Mouse (Mus musculus) liver, embryonic 15.5 days (tissue): ENCODE data around the gene Pcyt2. TPM values are rescaled to one million over a fixed set of nuclear protein-coding genes. Genes with fewer than 3 reads are reported as not detected.

Experiments used
- ATAC-seq: fragments of 200-750 bp; cut with Nextera tagmentation; 2 replicates; pipeline ENCODE4 v1.8.0; 2017; ENCODE audit warnings: moderate number of reproducible peaks, mild to moderate bottlenecking, moderate library complexity; ENCODE audit not compliant: insufficient read depth
- H3K27ac ChIP-seq: fragments of 300-500 bp; sonication (generic); replicated peaks from 2 replicates; pipeline ENCODE4 v1.5.1; 2015; ENCODE audit warnings: mild to moderate bottlenecking, inconsistent platforms
- H3K27me3 ChIP-seq: fragments of 300-500 bp; sonication (generic); 2 replicates; pipeline ENCODE4 v1.6.1; 2015; ENCODE audit warnings: mild to moderate bottlenecking, inconsistent platforms
- H3K36me3 ChIP-seq: fragments of 300-500 bp; sonication (generic); replicated peaks from 2 replicates; pipeline ENCODE4 v1.6.1; 2015; ENCODE audit warnings: moderate library complexity, mild to moderate bottlenecking, inconsistent platforms
- H3K4me1 ChIP-seq: fragments of 300-500 bp; sonication (generic); replicated peaks from 2 replicates; pipeline ENCODE4 v1.6.1; 2015; ENCODE audit warnings: inconsistent platforms
- H3K4me2 ChIP-seq: fragments of 300-500 bp; sonication (generic); 2 replicates; pipeline ENCODE4 v1.6.1; 2015; ENCODE audit warnings: moderate library complexity, mild to moderate bottlenecking, inconsistent platforms
- H3K4me3 ChIP-seq: fragments of 300-500 bp; sonication (generic); replicated peaks from 2 replicates; pipeline ENCODE4 v1.5.1; 2015; ENCODE audit warnings: mild to moderate bottlenecking, inconsistent platforms
- H3K9ac ChIP-seq: fragments of 300-500 bp; sonication (generic); 2 replicates; pipeline ENCODE4 v1.6.1; 2015; ENCODE audit warnings: moderate library complexity, mild to moderate bottlenecking, inconsistent platforms
- H3K9me3 ChIP-seq: fragments of 300-500 bp; sonication (generic); replicated peaks from 2 replicates; pipeline ENCODE4 v1.6.1; 2016; ENCODE audit warnings: inconsistent platforms
- WGBS: fragments of 180-500 bp; shearing (Covaris S2); methylation state at CpG from one replicate; pipeline ENCODE4 v1.1.7; 2015; ENCODE audit warnings: mixed read lengths; ENCODE audit not compliant: insufficient replicate concordance; 5-methylcytosine and 5-hydroxymethylcytosine counted together
- polyA plus RNA-seq: library from polyadenylated mRNA; unstranded; fragments of >200 nt; fragmentation: Nextera tagmentation; extraction: Ambion mirVana; gene quantifications from 2 replicates; pipeline ENCODE4 v1.2.1, GENCODE M21; 2015

Pcyt2 gene
- polyA plus RNA-seq = 138 and 165 TPM in 2 replicates

GRCm38 (mm10) chr11:120617519-120618112, at the start of gene Pcyt2:
Gene Pcyt2 (minus strand): TSS chr11:120617936.
- Histone ChIP-seq H3K9ac (peak within 1 kb of the TSS; percentile 78), H3K4me2 (peak within 1 kb of the TSS; percentile 90), H3K4me3 (peak within 1 kb of the TSS; percentile 91), H3K27ac (peak within 1 kb of the TSS; percentile 88), H3K27me3 (no peaks in the 10 kb centered on the region), H3K36me3 (peaks cover 79% of the 10 kb centered on the region), H3K4me1 (peaks cover 52% of the 10 kb centered on the region), H3K9me3 (no peaks in the 10 kb centered on the region)
- WGBS = under 1% methylated on average over 56 of the region's 56 CpGs
- ATAC-seq = peak; percentile 94

GRCm38 (mm10) chr11:120666617-120667016, 48.9 kb upstream of the Pcyt2 start:
- Histone ChIP-seq H3K9ac (no peak overlapping the region), H3K27ac (no peak overlapping the region), H3K4me2 (no peak overlapping the region), H3K4me3 (no peak overlapping the region), H3K36me3 (no peaks in the 10 kb centered on the region), H3K27me3 (peaks cover 58% of the 10 kb centered on the region), H3K4me1 (no peaks in the 10 kb centered on the region), H3K9me3 (no peaks in the 10 kb centered on the region)
- 24% methylated on average over 3 of the region's 3 CpGs for WGBS
- no peak for ATAC-seq

- no peak overlapping the region for H3K4me3 ChIP-seq
- no peak overlapping the region for H3K4me2 ChIP-seq
- H3K9me3 ChIP-seq = no peaks in the 10 kb centered on the region
- H3K4me1 ChIP-seq = peaks cover 10% of the 10 kb centered on the region
- no peaks in the 10 kb centered on the region for H3K36me3 ChIP-seq
- H3K27me3 ChIP-seq = peaks cover 69% of the 10 kb centered on the region
- 68% methylated on average over 3 of the region's 3 CpGs for WGBS
- ATAC-seq = no peak
- H3K27ac ChIP-seq = no peak overlapping the region
- no peak overlapping the region for H3K9ac ChIP-seq
These were observed 47.7 kb upstream of the Pcyt2 start for GRCm38 (mm10) chr11:120665406-120665805.

- Histone ChIP-seq H3K27ac (no peak overlapping the region), H3K4me3 (no peak overlapping the region), H3K4me2 (no peak overlapping the region), H3K9ac (no peak overlapping the region), H3K4me1 (peaks cover 25% of the 10 kb centered on the region), H3K36me3 (no peaks in the 10 kb centered on the region), H3K9me3 (no peaks in the 10 kb centered on the region), H3K27me3 (peaks cover 80% of the 10 kb centered on the region)
- 74% methylated on average over 5 of the region's 5 CpGs for WGBS
- ATAC-seq = no peak
These were observed 46.0 kb upstream of the Pcyt2 start for GRCm38 (mm10) chr11:120663714-120664113.

GRCm38 (mm10) chr11:120662759-120663158, 45.0 kb upstream of the Pcyt2 start:
- H3K9ac ChIP-seq = no peak overlapping the region
- H3K27me3 ChIP-seq = peaks cover 90% of the 10 kb centered on the region
- no peak for ATAC-seq
- no peak overlapping the region for H3K4me3 ChIP-seq
- H3K9me3 ChIP-seq = no peaks in the 10 kb centered on the region
- H3K4me1 ChIP-seq = peaks cover 25% of the 10 kb centered on the region
- H3K27ac ChIP-seq = no peak overlapping the region
- WGBS = 61% methylated on average over 6 of the region's 6 CpGs
- H3K36me3 ChIP-seq = no peaks in the 10 kb centered on the region
- no peak overlapping the region for H3K4me2 ChIP-seq

- no peak for ATAC-seq
These were observed 43.3 kb upstream of the Pcyt2 start, which contains the start of gene Notum for GRCm38 (mm10) chr11:120661076-120661460. Gene Notum (minus strand): TSS chr11:120661175.

GRCm38 (mm10) chr11:120660301-120661075, 42.8 kb upstream of the Pcyt2 start:
- WGBS = under 1% methylated on average over 93 of the region's 95 CpGs
- H3K9me3 ChIP-seq = no peaks in the 10 kb centered on the region
- peak; percentile 23; the same call in 1 of the 2 replicates for ATAC-seq

More at GRCm38 (mm10) chr11:120661076-120661460, 43.3 kb upstream of the Pcyt2 start, which contains the start of gene Notum:
- H3K4me1 ChIP-seq = peaks cover 25% of the 10 kb centered on the region
- peak within 1 kb of the TSS; percentile 66 for H3K4me2 ChIP-seq
- WGBS = 1% methylated on average over 35 of the region's 35 CpGs
- peaks cover 98% of the 10 kb centered on the region for H3K27me3 ChIP-seq
- H3K9me3 ChIP-seq = no peaks in the 10 kb centered on the region
- H3K4me3 ChIP-seq = peak within 1 kb of the TSS; percentile 45
- H3K27ac ChIP-seq = no peak within 1 kb of the TSS
- no peaks in the 10 kb centered on the region for H3K36me3 ChIP-seq
- H3K9ac ChIP-seq = no peak within 1 kb of the TSS

GRCm38 (mm10) chr11:120659509-120660300, 42.0 kb upstream of the Pcyt2 start:
- H3K4me3 ChIP-seq = peak overlapping the region; percentile 45
- H3K4me1 ChIP-seq = peaks cover 25% of the 10 kb centered on the region
- H3K9ac ChIP-seq = no peak overlapping the region
- H3K27me3 ChIP-seq = peaks cover 94% of the 10 kb centered on the region
- no peaks in the 10 kb centered on the region for H3K9me3 ChIP-seq
- WGBS = 3% methylated on average over 50 of the region's 50 CpGs
- peak overlapping the region; percentile 66 for H3K4me2 ChIP-seq
- H3K27ac ChIP-seq = no peak overlapping the region
- 0 out of 2 replicates have a peak, but pooled peaks have one; percentile 9 for ATAC-seq
- H3K36me3 ChIP-seq = no peaks in the 10 kb centered on the region

More at GRCm38 (mm10) chr11:120660301-120661075, 42.8 kb upstream of the Pcyt2 start:
- H3K36me3 ChIP-seq = no peaks in the 10 kb centered on the region
- peaks cover 97% of the 10 kb centered on the region for H3K27me3 ChIP-seq
- peak overlapping the region; percentile 45 for H3K4me3 ChIP-seq
- H3K4me1 ChIP-seq = peaks cover 25% of the 10 kb centered on the region
- peak overlapping the region; percentile 66 for H3K4me2 ChIP-seq
- no peak overlapping the region for H3K27ac ChIP-seq
- H3K9ac ChIP-seq = no peak overlapping the region

- Histone ChIP-seq H3K4me3 (no peak overlapping the region), H3K9me3 (no peaks in the 10 kb centered on the region), H3K4me2 (peak overlapping the region; percentile 18), H3K9ac (no peak overlapping the region), H3K36me3 (no peaks in the 10 kb centered on the region), H3K27me3 (peaks cover 95% of the 10 kb centered on the region), H3K27ac (no peak overlapping the region), H3K4me1 (peaks cover 25% of the 10 kb centered on the region)
- ATAC-seq = no peak
- 4% methylated on average over 24 of the region's 24 CpGs for WGBS
These were observed 41.2 kb upstream of the Pcyt2 start for GRCm38 (mm10) chr11:120658876-120659410.

- ATAC-seq = no peak
- H3K27me3 ChIP-seq = peaks cover 80% of the 10 kb centered on the region
- 78% methylated on average over 4 of the region's 4 CpGs for WGBS
These were observed 39.6 kb upstream of the Pcyt2 start for GRCm38 (mm10) chr11:120657301-120657700.

More at GRCm38 (mm10) chr11:120657301-120657700, 39.6 kb upstream of the Pcyt2 start:
- no peaks in the 10 kb centered on the region for H3K36me3 ChIP-seq
- no peak overlapping the region for H3K27ac ChIP-seq
- no peak overlapping the region for H3K9ac ChIP-seq
- H3K4me2 ChIP-seq = no peak overlapping the region
- no peak overlapping the region for H3K4me3 ChIP-seq
- H3K4me1 ChIP-seq = peaks cover 25% of the 10 kb centered on the region
- H3K9me3 ChIP-seq = no peaks in the 10 kb centered on the region
